Mouse (Mus musculus) large intestine, adult 2 months (tissue): ENCODE measurements around the gene Mitf. TPM values are rescaled to one million over a fixed set of nuclear protein-coding genes. Genes with fewer than 3 reads are reported as not detected.

Experiments used
- DNase-seq: peaks from one replicate; pipeline ENCODE4 v3.0.0-alpha.2; 2012; ENCODE audit warnings: low read depth, low spot score
- WGBS: fragments of 180-500 bp; shearing (Covaris S2); methylation state at CpG from one replicate; pipeline ENCODE4 v1.1.7; 2018; 5-methylcytosine and 5-hydroxymethylcytosine counted together
- polyA plus RNA-seq: library from polyadenylated mRNA; depleted of rRNA; stranded (reverse); fragments of >200 nt; gene quantifications from 2 replicates; pipeline ENCODE4 v1.2.3, GENCODE M21; 2012; rRNA removed

The Mitf gene
- 0.92 and 1.3 TPM in 2 replicates for polyA plus RNA-seq

GRCm38 (mm10) chr6:97806781-97807743, at the start of gene Mitf:
Gene Mitf, plus strand, starts transcription at chr6:97807052.
- under 1% methylated on average over 51 of the region's 51 CpGs for WGBS
- DNase-seq: peak; percentile 86

DNA sequence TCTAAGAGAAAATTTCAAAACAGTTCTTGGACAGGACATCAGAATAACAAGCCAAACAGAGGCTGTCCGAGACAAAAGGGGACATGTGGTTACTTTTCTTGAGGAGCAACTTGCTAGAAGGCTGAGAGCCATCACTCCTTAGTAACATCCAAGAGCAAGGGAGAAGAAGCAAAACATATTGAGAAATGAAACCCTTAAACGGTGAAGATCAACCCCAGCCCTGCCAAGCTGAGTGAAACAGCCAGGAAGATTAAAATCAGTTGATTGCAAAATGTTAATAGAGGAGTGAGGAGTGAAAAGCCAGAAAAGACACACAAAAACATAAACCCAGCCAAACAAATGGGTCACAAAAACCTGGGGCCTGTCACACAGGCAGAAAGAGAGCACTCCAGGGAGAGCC, 49.5 kb upstream of the Mitf start:
- 67% methylated on average over 2 of the region's 2 CpGs for WGBS
- DNase-seq: no peak

- 34% methylated on average over 4 of the region's 4 CpGs for WGBS
- DNase-seq: no peak
Measured at GRCm38 (mm10) chr6:97758884-97759283, 48.0 kb upstream of the Mitf start.

- 10% methylated on average over 4 of the region's 4 CpGs for WGBS
- peak; percentile 24 for DNase-seq
Measured at GRCm38 (mm10) chr6:97759301-97759700, 47.6 kb upstream of the Mitf start.

DNA sequence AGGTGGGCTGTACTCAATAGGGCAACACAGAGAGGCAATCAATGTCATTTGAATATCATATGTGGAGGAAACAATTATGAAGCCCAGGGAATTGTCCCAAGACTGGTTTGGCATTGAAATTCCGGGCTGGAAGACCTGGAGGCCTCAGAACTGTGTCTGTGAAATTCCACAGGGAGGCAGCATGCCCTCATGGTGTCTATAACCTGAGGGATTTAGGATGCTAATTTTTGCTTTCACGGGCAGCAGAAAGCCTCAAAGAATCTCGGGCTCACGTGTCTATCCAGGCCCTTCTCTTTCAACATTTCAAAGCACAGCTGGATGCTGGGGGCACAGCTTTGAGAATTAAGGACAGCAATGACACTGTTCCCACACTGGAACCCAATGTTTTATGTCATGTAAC, 45.5 kb upstream of the Mitf start:
- 19% methylated on average over 4 of the region's 4 CpGs for WGBS
- no peak for DNase-seq

GRCm38 (mm10) chr6:97763970-97764369, 42.9 kb upstream of the Mitf start:
- no peak for DNase-seq
- WGBS: 44% methylated on average over 3 of the region's 3 CpGs

DNA sequence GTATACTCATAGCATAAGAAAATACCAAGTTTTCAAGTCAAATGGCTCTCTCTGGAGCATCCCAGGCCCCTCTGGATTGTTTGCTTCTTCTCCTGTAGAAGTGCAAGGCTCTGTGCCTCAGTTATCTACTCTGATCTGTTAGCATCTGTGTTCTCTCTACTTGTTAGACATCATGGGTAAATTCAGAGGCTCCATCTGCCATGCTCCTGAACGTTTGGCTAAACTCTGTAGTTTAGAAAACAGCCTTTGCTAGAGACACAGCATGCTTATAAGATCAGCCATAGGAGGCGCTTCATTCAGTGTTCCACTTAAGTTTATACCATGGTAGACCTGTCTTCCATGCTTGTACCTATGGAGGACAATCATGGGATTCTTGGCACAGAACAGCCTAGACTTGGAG, 39.0 kb upstream of the Mitf start:
- WGBS: 87% methylated on average over 2 of the region's 2 CpGs

GRCm38 (mm10) chr6:97769549-97769948, 37.3 kb upstream of the Mitf start:
- DNase-seq: no peak
- 87% methylated on average over 7 of the region's 7 CpGs for WGBS

More for the DNA sequence above, 39.0 kb upstream of the Mitf start:
- DNase-seq: no peak

- no peak for DNase-seq
- 85% methylated on average over 5 of the region's 5 CpGs for WGBS
Measured at GRCm38 (mm10) chr6:97781316-97781715, 25.5 kb upstream of the Mitf start.

- DNase-seq: no peak
- WGBS: 88% methylated on average over 6 of the region's 6 CpGs
Measured at GRCm38 (mm10) chr6:97782291-97782690, 24.6 kb upstream of the Mitf start.

- DNase-seq: no peak
- 81% methylated on average over 4 of the region's 4 CpGs for WGBS
Measured at GRCm38 (mm10) chr6:97786871-97787270, 20.0 kb upstream of the Mitf start.

- DNase-seq: no peak
- WGBS: 75% methylated on average over 9 of the region's 9 CpGs
Measured at GRCm38 (mm10) chr6:97788361-97788974, 18.4 kb upstream of the Mitf start.

GRCm38 (mm10) chr6:97789700-97790099, 17.2 kb upstream of the Mitf start:
- no peak for DNase-seq

DNA sequence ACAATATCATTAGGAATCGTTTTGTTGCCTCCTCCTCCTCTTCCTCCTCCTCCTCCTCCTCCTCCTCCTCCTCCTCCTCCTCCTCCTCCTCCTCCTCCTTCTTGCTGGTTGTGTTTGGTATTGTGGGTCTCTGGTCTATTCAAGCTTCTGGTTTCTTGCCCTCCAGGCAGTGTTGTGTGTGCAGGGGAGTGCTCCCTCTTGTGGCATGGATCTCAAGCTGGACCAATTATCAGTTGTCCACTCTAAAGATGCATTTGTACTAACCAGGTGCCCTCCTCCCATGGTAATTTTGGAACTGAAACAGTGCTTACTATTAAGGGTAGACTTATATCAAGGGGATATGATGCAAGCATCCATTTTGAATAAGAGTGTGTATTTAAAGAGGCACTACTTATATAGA, 14.7 kb upstream of the Mitf start:
- no peak for DNase-seq

More at GRCm38 (mm10) chr6:97789700-97790099, 17.2 kb upstream of the Mitf start:
- 68% methylated on average over 7 of the region's 7 CpGs for WGBS

GRCm38 (mm10) chr6:97795175-97795574, 11.7 kb upstream of the Mitf start:
- WGBS: 46% methylated on average over 2 of the region's 2 CpGs

More for the DNA sequence above, 14.7 kb upstream of the Mitf start:
- 96% methylated on average over 1 of the region's 1 CpGs for WGBS

DNA sequence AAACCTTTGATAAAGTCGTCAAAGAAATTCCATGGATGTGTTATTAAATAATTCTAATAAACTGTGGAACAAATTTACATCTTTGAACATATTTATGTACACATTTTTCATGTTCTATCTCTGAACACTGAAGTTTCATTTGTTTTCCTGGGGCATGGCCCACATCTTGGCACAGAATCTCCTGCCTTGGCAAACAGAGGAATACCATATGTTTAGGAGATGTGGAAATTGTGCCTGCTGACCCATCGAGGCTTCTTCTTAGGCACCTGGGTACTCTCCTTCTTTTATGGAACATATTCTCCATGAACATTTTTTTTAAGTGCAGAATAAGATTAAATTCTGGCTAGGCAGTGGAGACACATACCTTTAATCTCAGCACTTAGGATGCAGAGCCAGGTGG, 6.2 kb upstream of the Mitf start:
- DNase-seq: no peak
- 51% methylated on average over 2 of the region's 2 CpGs for WGBS

More at GRCm38 (mm10) chr6:97795175-97795574, 11.7 kb upstream of the Mitf start:
- no peak for DNase-seq

DNA sequence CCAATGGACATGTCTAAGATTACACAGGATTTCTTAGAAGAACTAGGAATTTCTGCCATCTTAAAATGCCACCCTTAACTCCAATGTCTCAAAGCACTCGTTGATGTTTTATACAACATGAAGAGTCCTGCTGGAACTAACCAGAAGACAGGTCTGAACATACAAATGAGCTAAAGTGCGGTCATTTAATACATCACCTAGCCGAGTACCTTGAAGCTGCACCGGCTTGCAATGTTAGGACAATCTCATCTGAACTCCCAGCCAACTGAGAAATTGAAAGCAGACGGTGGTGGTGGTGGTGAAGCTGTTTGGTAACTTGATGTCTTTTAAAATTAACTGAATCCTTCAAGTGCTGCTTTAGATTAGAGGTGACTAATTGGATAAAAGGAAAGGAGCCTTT, 801 bp upstream of the Mitf start:
- WGBS: 29% methylated on average over 5 of the region's 5 CpGs
- no peak for DNase-seq

GRCm38 (mm10) chr6:97814191-97814590, 7.3 kb downstream of the Mitf start:
- no peak for DNase-seq

DNA sequence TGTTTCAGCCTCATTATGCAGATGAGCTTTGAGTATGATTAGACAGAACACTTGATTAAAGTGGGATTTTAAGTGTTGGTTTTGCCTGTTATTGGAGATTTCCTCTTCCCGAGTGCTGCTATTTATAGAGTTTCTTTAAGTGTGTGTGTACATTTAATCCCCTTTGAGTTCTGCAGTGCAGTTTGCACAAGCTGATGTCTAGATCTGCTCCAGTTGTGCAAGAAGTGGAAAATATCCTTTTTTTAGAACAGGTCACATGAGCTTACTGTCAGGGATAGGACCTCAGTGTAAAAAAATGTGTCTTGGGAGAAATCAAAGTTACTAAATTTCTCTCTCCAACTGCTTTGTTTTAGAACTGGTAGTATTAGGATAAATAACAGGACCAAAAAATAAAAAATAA, 8.9 kb downstream of the Mitf start:
- no peak for DNase-seq
- WGBS: 44% methylated on average over 1 of the region's 1 CpGs

More at GRCm38 (mm10) chr6:97814191-97814590, 7.3 kb downstream of the Mitf start:
- WGBS: 50% methylated on average over 4 of the region's 4 CpGs

DNA sequence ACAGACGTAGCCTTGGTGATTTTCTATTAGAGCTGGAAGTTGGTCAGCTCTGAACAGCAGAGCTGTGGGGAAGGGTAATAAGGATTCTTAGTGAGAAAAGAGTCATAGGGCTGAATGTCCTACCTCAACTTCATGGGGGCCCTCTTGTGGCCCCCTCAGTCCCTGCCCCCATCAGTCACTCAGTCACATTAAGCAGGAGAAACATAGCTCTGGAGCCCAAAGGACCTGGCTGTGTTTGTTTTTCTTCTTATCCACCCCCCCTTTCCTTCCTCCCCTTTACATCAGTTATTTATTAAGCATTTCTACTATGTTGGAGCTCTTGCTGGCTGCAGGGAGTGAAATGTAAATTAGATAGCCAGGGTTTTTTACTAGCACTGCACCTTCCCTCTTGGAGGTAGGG, 10.0 kb downstream of the Mitf start:
- 88% methylated on average over 1 of the region's 1 CpGs for WGBS
- DNase-seq: no peak

- DNase-seq: no peak
- WGBS: 43% methylated on average over 6 of the region's 6 CpGs
Measured at GRCm38 (mm10) chr6:97818128-97818527, 11.3 kb downstream of the Mitf start.
